Mouse (Mus musculus): ENCODE measurements around the gene Prkar2a. TPM values are rescaled to one million over a fixed set of nuclear protein-coding genes. Genes with fewer than 3 reads are reported as not detected.

Gene Prkar2a
- polyA plus RNA-seq, 1 experiment from 2014 or later, result 55.8 TPM

DNA sequence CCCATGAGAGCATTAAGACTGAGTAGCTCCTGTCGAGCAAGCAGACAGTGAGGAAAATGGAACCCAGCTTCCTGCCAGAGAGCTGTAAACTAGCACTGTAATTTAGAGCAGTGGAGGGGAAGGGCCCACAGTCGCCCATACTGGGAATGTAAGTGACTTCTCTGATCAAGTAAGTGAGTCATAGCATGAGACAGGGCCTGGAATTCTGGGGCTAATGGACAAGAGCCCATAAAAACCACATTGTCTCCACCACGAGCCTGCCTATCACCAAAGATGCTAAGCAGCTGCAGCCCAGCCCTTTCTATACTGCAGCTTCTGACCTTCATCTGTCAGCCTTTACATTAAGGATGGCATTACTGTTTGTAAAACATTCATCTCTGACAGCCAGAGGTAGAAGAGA, 50.1 kb downstream of the Prkar2a start:
- Histone ChIP-seq H3K4me1 (no peaks in the 10 kb centered on the region), H3K9ac (no peak overlapping the region), H3K4me2 (no peak overlapping the region), H3K27me3 (no peaks in the 10 kb centered on the region), H3K4me3 (replicated peaks) (no peak overlapping the region), H3K36me3 (replicated peaks) (peaks cover 50% of the 10 kb centered on the region), H3K27ac (no peak overlapping the region), H3K9me3 (no peaks in the 10 kb centered on the region)
- ATAC-seq (ENCODE audit: low FRiP score), result no peak
- 59% methylated on average over 3 of the region's 3 CpGs for WGBS

- no peak overlapping the region for H3K27ac ChIP-seq
- H3K4me1 ChIP-seq, result no peaks in the 10 kb centered on the region
- H3K9ac ChIP-seq, result no peak overlapping the region
- H3K4me3 ChIP-seq (replicated peaks), result no peak overlapping the region
- 88% methylated on average over 1 of the region's 1 CpGs for WGBS
- peaks cover 47% of the 10 kb centered on the region for H3K36me3 ChIP-seq (replicated peaks)
- no peaks in the 10 kb centered on the region for H3K27me3 ChIP-seq
- H3K4me2 ChIP-seq, result no peak overlapping the region
- ATAC-seq (ENCODE audit: low FRiP score), result no peak
- no peaks in the 10 kb centered on the region for H3K9me3 ChIP-seq
Measured at GRCm38 (mm10) chr9:108740062-108740461, 50.9 kb downstream of the Prkar2a start.

- no peak overlapping the region for H3K9ac ChIP-seq
- no peak overlapping the region for H3K4me2 ChIP-seq
- peaks cover 54% of the 10 kb centered on the region for H3K36me3 ChIP-seq (replicated peaks)
- H3K27ac ChIP-seq, result no peak overlapping the region
- H3K4me3 ChIP-seq (replicated peaks), result no peak overlapping the region
- H3K4me1 ChIP-seq, result no peaks in the 10 kb centered on the region
- ATAC-seq (ENCODE audit: low FRiP score), result no peak
- 91% methylated on average over 9 of the region's 9 CpGs for WGBS
- H3K9me3 ChIP-seq, result no peaks in the 10 kb centered on the region
- no peaks in the 10 kb centered on the region for H3K27me3 ChIP-seq
Measured at GRCm38 (mm10) chr9:108742048-108742447, 52.9 kb downstream of the Prkar2a start.

GRCm38 (mm10) chr9:108746876-108747499, 57.9 kb downstream of the Prkar2a start:
- H3K4me1 ChIP-seq, result peaks cover 6% of the 10 kb centered on the region; the same call in 1 of the 2 replicates
- H3K36me3 ChIP-seq (replicated peaks), result peaks cover 67% of the 10 kb centered on the region
- H3K4me2 ChIP-seq, result no peak overlapping the region
- no peak overlapping the region for H3K27ac ChIP-seq
- 94% methylated on average over 14 of the region's 14 CpGs for WGBS
- no peak for ATAC-seq (ENCODE audit: low FRiP score)
- no peak overlapping the region for H3K4me3 ChIP-seq (replicated peaks)
- no peaks in the 10 kb centered on the region for H3K9me3 ChIP-seq
- H3K27me3 ChIP-seq, result no peaks in the 10 kb centered on the region
- H3K9ac ChIP-seq, result no peak overlapping the region

DNA sequence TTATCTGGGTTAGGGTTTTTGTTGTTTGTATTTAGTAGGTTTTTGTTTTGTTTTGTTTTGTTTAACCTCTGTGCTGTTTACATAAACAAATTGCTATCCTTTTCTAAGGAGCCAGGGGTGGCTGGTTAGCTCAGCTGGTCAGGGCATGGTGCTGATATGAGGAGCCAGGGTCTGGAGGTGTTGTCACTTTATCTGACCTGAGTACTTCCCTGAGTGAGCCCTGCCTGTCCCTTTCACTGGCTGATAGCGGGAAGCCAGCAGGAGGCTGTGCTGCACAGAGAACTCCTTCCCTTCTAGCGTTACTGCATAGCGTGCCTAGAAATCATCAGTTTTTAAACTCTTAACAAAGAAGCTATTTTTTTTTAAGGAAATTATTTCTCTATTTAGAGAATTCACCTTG, 58.6 kb downstream of the Prkar2a start:
- peaks cover 61% of the 10 kb centered on the region for H3K36me3 ChIP-seq (replicated peaks)
- no peak for ATAC-seq (ENCODE audit: low FRiP score)
- no peak overlapping the region for H3K4me3 ChIP-seq (replicated peaks)
- no peaks in the 10 kb centered on the region for H3K27me3 ChIP-seq
- H3K27ac ChIP-seq, result no peak overlapping the region
- H3K9me3 ChIP-seq, result no peaks in the 10 kb centered on the region
- WGBS, result 74% methylated on average over 3 of the region's 3 CpGs
- no peak overlapping the region for H3K9ac ChIP-seq
- no peak overlapping the region for H3K4me2 ChIP-seq
- H3K4me1 ChIP-seq, result peaks cover 6% of the 10 kb centered on the region; the same call in 1 of the 2 replicates

DNA sequence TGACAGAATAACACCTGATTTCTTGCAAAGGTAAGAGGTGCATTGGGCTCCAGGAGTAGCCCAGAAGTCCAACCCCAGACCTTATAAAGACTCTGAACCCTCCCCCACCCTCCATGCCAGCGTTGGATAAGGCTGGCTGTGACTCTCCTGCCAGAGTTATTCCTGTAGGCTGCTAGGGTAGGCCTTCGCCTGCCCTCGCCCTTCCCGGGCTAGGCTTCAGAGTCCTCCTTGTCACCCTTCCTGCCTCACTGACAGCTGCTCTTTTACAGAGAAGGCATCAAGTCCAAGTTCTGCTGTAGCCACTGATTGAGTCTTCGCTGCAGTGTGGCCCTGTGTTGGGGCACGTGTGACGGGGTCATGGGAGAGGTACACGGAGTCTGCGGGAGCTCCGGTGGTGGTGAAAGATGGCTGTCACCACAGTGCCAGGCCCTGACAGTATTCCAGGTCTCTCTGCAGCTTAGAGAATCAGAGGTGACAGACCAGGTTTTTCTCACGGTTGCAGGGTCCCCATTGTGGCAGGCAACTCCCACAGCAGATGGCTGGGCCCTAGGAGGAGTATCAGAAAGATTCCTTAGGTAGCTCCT, 59.6 kb downstream of the Prkar2a start:
- Histone ChIP-seq H3K4me3 (replicated peaks) (no peak overlapping the region), H3K9ac (peak overlapping the region; percentile 17; the same call in 1 of the 2 replicates), H3K9me3 (no peaks in the 10 kb centered on the region), H3K27me3 (no peaks in the 10 kb centered on the region), H3K27ac (peak overlapping the region; percentile 63), H3K4me1 (peaks cover 6% of the 10 kb centered on the region; the same call in 1 of the 2 replicates), H3K4me2 (no peak overlapping the region), H3K36me3 (replicated peaks) (peaks cover 52% of the 10 kb centered on the region)
- ATAC-seq (ENCODE audit: low FRiP score), result no peak
- 77% methylated on average over 11 of the region's 11 CpGs for WGBS

GRCm38 (mm10) chr9:108750616-108751015, 61.5 kb downstream of the Prkar2a start:
- Histone ChIP-seq H3K36me3 (replicated peaks) (peaks cover 35% of the 10 kb centered on the region), H3K27me3 (no peaks in the 10 kb centered on the region), H3K4me2 (no peak overlapping the region), H3K27ac (no peak overlapping the region), H3K9me3 (no peaks in the 10 kb centered on the region), H3K4me1 (peaks cover 6% of the 10 kb centered on the region; the same call in 1 of the 2 replicates), H3K9ac (no peak overlapping the region), H3K4me3 (replicated peaks) (no peak overlapping the region)
- WGBS, result 89% methylated on average over 11 of the region's 11 CpGs
- no peak for ATAC-seq (ENCODE audit: low FRiP score)

DNA sequence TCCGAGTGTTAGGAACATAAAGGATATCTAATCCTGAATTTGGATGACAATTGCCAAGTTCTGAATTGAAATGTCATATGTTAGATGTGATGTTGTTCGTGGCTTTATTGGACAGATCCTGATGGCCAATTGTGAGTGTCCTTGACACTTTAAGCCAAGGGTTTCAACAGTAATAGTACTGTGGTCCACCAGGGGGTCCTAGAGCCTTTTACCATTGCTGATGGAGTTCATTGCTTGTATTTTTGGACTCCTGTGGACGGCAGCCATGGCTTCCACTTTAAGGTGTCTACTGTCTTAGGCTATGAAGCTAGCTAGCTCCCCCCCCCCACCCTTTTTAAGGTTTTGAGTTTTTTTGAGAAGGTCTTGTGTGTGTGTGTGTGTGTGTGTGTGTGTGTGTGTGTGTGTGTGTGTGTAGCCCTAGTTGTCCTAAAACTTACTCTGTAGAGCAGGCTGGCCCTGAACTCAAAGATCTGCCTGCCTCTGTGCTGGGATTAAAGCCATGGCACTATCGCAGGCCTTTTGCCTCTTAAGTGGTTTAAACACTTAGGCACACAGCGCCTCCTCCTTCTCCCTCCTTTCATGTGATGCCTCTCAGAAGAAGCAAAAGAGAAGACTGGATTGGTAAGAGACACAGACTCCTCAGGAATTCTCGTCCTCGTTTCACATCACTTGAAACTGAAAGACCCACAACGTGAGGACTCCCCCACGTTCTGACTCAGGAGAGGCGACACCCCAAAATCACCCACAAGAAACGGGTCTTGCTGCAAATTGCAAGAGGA, 63.2 kb downstream of the Prkar2a start:
- Histone ChIP-seq H3K4me2 (no peak overlapping the region), H3K4me1 (peaks cover 6% of the 10 kb centered on the region; the same call in 1 of the 2 replicates), H3K4me3 (replicated peaks) (no peak overlapping the region), H3K36me3 (replicated peaks) (peaks cover 19% of the 10 kb centered on the region), H3K27me3 (no peaks in the 10 kb centered on the region), H3K27ac (no peak overlapping the region), H3K9me3 (no peaks in the 10 kb centered on the region), H3K9ac (no peak overlapping the region)
- 85% methylated on average over 11 of the region's 11 CpGs for WGBS
- no peak for ATAC-seq (ENCODE audit: low FRiP score)

DNA sequence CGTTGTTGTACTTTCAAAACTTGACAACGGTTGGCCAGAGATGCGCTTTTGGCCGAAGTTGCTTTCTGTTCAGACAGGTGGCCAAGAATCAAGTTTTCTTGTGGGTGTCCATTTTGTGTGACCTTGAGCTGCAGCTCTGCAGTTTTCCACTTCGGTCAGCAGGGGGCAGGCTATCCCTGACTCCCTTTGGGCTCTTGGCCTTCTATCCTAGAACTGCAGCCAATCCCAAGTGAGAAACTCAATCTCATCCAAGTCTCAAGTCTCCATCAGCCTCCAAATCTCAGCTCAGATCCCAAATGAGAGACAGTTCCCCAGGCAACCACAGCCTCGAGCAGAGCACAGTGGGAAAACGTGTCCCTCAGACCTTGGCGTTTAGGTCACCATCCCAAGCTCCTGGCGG, 64.2 kb downstream of the Prkar2a start:
- Histone ChIP-seq H3K27me3 (no peaks in the 10 kb centered on the region), H3K4me2 (no peak overlapping the region), H3K9me3 (no peaks in the 10 kb centered on the region), H3K27ac (no peak overlapping the region), H3K4me1 (peaks cover 6% of the 10 kb centered on the region; the same call in 1 of the 2 replicates), H3K36me3 (replicated peaks) (peaks cover 9% of the 10 kb centered on the region; the same call in 1 of the 2 replicates), H3K4me3 (replicated peaks) (no peak overlapping the region), H3K9ac (no peak overlapping the region)
- no peak for ATAC-seq (ENCODE audit: low FRiP score)
- 74% methylated on average over 9 of the region's 9 CpGs for WGBS

GRCm38 (mm10) chr9:108753976-108754375, 64.9 kb downstream of the Prkar2a start:
- no peak overlapping the region for H3K4me3 ChIP-seq (replicated peaks)
- no peak overlapping the region for H3K27ac ChIP-seq
- WGBS, result 88% methylated on average over 3 of the region's 3 CpGs
- ATAC-seq (ENCODE audit: low FRiP score), result no peak
- H3K9me3 ChIP-seq, result no peaks in the 10 kb centered on the region
- no peaks in the 10 kb centered on the region for H3K27me3 ChIP-seq
- peaks cover 5% of the 10 kb centered on the region; the same call in 1 of the 2 replicates for H3K4me1 ChIP-seq
- H3K9ac ChIP-seq, result no peak overlapping the region
- H3K4me2 ChIP-seq, result no peak overlapping the region
- H3K36me3 ChIP-seq (replicated peaks), result peaks cover 3% of the 10 kb centered on the region; the same call in 1 of the 2 replicates

DNA sequence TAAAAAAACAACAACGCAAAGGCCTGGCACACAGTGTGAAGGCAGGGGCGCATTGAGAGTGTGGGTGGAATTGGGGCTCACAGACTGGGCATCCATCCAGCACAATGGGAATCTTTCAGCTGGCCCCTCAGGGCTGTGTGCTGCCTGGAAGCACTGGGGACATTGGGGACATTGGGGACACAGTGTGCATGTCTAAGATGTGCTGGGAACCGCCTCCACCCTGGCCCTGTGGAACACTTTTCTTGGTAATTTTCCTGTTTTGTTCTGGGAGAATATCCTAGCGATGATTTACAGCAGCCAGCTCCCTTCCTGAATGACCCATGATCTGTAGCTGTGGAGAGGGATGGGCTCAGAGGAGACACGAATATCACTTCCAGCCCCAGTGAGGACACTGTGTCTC, 65.3 kb downstream of the Prkar2a start:
- H3K36me3 ChIP-seq (replicated peaks), result no peaks in the 10 kb centered on the region
- H3K27me3 ChIP-seq, result no peaks in the 10 kb centered on the region
- H3K4me3 ChIP-seq (replicated peaks), result no peak overlapping the region
- H3K27ac ChIP-seq, result no peak overlapping the region
- H3K4me1 ChIP-seq, result peaks cover under 1% of the 10 kb centered on the region; the same call in 1 of the 2 replicates
- H3K9me3 ChIP-seq, result no peaks in the 10 kb centered on the region
- no peak overlapping the region for H3K4me2 ChIP-seq
- H3K9ac ChIP-seq, result no peak overlapping the region
- WGBS, result 88% methylated on average over 5 of the region's 5 CpGs
- ATAC-seq (ENCODE audit: low FRiP score), result no peak

DNA sequence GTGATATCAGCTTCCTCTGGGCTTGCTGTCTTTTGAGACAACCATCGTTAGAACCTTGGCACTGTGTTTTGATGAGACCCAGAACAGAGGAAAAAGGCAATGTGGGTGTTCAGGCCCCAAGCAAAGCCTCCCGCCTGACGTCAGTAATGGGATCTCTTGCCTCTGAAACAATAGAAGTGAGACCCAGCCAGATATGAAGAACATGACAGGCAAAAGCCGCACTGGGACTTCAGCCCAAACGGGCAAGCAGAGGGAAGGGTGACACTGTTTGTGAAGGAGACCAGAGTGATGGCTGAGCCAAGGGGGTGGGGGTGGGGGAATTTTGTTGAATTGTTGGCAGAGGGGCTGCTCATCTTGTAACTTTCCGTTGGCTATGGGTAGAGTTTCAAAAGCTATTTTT, 68.3 kb downstream of the Prkar2a start:
- H3K9ac ChIP-seq, result no peak overlapping the region
- H3K27ac ChIP-seq, result no peak overlapping the region
- H3K27me3 ChIP-seq, result no peaks in the 10 kb centered on the region
- no peaks in the 10 kb centered on the region for H3K9me3 ChIP-seq
- 63% methylated on average over 6 of the region's 6 CpGs for WGBS
- no peaks in the 10 kb centered on the region for H3K4me1 ChIP-seq
- H3K4me3 ChIP-seq (replicated peaks), result no peak overlapping the region
- no peak for ATAC-seq (ENCODE audit: low FRiP score)
- H3K36me3 ChIP-seq (replicated peaks), result no peaks in the 10 kb centered on the region
- H3K4me2 ChIP-seq, result no peak overlapping the region
